Mouse (Mus musculus) lung, postnatal 0 days (tissue): ENCODE results near the gene Sltm. TPM values are rescaled to one million over a fixed set of nuclear protein-coding genes. Genes with fewer than 3 reads are reported as not detected.
"Not testable (repeated sequence)": the region's sequence is repeated elsewhere in the genome, so short reads cannot be mapped to it uniquely, and the experiment has no call there.

ENCODE experiments used
- ATAC-seq: fragments of 200-750 bp; cut with Nextera tagmentation; 2 replicates; pipeline ENCODE4 v1.8.0; 2017; ENCODE audit warnings: moderate library complexity
- DNase-seq: peaks from one replicate; pipeline ENCODE4 v3.0.0-alpha.2; 2016; ENCODE audit warnings: low spot score
- H3K27ac ChIP-seq: fragments of 300-500 bp; sonication (generic); 2 replicates; pipeline ENCODE4 v1.5.1; 2014; ENCODE audit warnings: antibody characterized with exemption, mild to moderate bottlenecking, low read length, mixed read lengths
- H3K27me3 ChIP-seq: fragments of 300-500 bp; sonication (generic); replicated peaks from 2 replicates; pipeline ENCODE4 v1.6.1; 2014; ENCODE audit warnings: low read length, mixed read lengths; ENCODE audit not compliant: insufficient read depth
- H3K36me3 ChIP-seq: fragments of 300-500 bp; sonication (generic); 2 replicates; pipeline ENCODE4 v1.6.1; 2014; ENCODE audit warnings: low read length, mixed read lengths; ENCODE audit not compliant: insufficient read depth
- H3K4me1 ChIP-seq: fragments of 300-500 bp; sonication (generic); 2 replicates; pipeline ENCODE4 v1.6.1; 2014; ENCODE audit warnings: antibody characterized with exemption, low read depth, low read length, mixed read lengths; ENCODE audit not compliant: insufficient read depth
- H3K4me2 ChIP-seq: fragments of 300-500 bp; sonication (generic); replicated peaks from 2 replicates; pipeline ENCODE4 v1.6.1; 2014; ENCODE audit warnings: low read depth, mild to moderate bottlenecking, low read length, moderate library complexity, mixed read lengths
- H3K4me3 ChIP-seq: fragments of 300-500 bp; sonication (generic); 2 replicates; pipeline ENCODE4 v1.5.1; 2014; ENCODE audit warnings: low read depth, low read length
- H3K9ac ChIP-seq: fragments of 300-500 bp; sonication (generic); replicated peaks from 2 replicates; pipeline ENCODE4 v1.6.1; 2014; ENCODE audit warnings: low read depth, mild to moderate bottlenecking
- H3K9me3 ChIP-seq: fragments of 300-500 bp; sonication (generic); 2 replicates; pipeline ENCODE4 v1.6.1; 2016; ENCODE audit warnings: low read length, mixed read lengths
- CTCF ChIP-seq: IDR thresholded peaks from 2 replicates; pipeline ENCODE4 v1.5.1; 2016; ENCODE audit warnings: antibody characterized with exemption, mild to moderate bottlenecking
- EP300 ChIP-seq: IDR thresholded peaks from 2 replicates; pipeline ENCODE4 v1.6.1; 2016; ENCODE audit warnings: antibody characterized with exemption, mild to moderate bottlenecking, control low read depth
- WGBS: fragments of 180-500 bp; shearing (Covaris S2); extraction: QIAGEN DNeasy Blood & Tissue Kit; methylation state at CpG from one replicate; pipeline ENCODE4 v1.1.7; 2014; 5-methylcytosine and 5-hydroxymethylcytosine counted together
- polyA plus RNA-seq: library from polyadenylated mRNA; unstranded; fragments of >200 nt; fragmentation: Nextera tagmentation; extraction: Ambion mirVana; gene quantifications from 2 replicates; pipeline ENCODE4 v1.2.1, GENCODE M21; 2015

The Sltm gene
- polyA plus RNA-seq, 1 experiment from 2014 or later = 28.1 TPM

- Histone ChIP-seq H3K4me1 (no peaks in the 10 kb centered on the region), H3K36me3 (no peaks in the 10 kb centered on the region), H3K4me2 (no peak overlapping the region), H3K27ac (no peak overlapping the region), H3K9ac (no peak overlapping the region), H3K27me3 (no peaks in the 10 kb centered on the region), H3K9me3 (no peaks in the 10 kb centered on the region), H3K4me3 (no peak overlapping the region)
- 77% methylated on average over 7 of the region's 7 CpGs for WGBS
- ATAC-seq (no peak), DNase-seq (no peak)
- TF ChIP-seq EP300 = no peak
- TF ChIP-seq CTCF = no peak
Observed at GRCm38 (mm10) chr9:70524366-70524765, 18.2 kb upstream of the Sltm start.

GRCm38 (mm10) chr9:70533328-70533727 lies 9.2 kb upstream of the Sltm start:
- Histone ChIP-seq H3K9ac (no peak overlapping the region), H3K27me3 (no peaks in the 10 kb centered on the region), H3K36me3 (no peaks in the 10 kb centered on the region), H3K4me3 (no peak overlapping the region), H3K4me2 (no peak overlapping the region), H3K4me1 (no peaks in the 10 kb centered on the region), H3K9me3 (no peaks in the 10 kb centered on the region), H3K27ac (no peak overlapping the region)
- 61% methylated on average over 3 of the region's 3 CpGs for WGBS
- TF ChIP-seq CTCF (no peak), EP300 (no peak)
- ATAC-seq (no peak), DNase-seq (no peak)

GRCm38 (mm10) chr9:70541584-70541983 lies 970 bp upstream of the Sltm start:
- peak overlapping the region; percentile 84; the same call in 1 of the 2 replicates for H3K4me3 ChIP-seq

GRCm38 (mm10) chr9:70543048-70543880 lies 710 bp downstream of the Sltm start:
- DNase-seq (peak; percentile 72), ATAC-seq (peak; percentile 73)
- H3K4me3 ChIP-seq = peak overlapping the region; percentile 84
- peak overlapping the region; percentile 88 for H3K9ac ChIP-seq
- peak overlapping the region; percentile 83 for H3K4me2 ChIP-seq
- H3K9me3 ChIP-seq = no peaks in the 10 kb centered on the region
- H3K36me3 ChIP-seq = no peaks in the 10 kb centered on the region
- TF ChIP-seq CTCF = peak; percentile 33; the same call in 1 of the 2 replicates
- no peak for TF ChIP-seq EP300
- H3K27me3 ChIP-seq = no peaks in the 10 kb centered on the region
- H3K4me1 ChIP-seq = peaks cover 3% of the 10 kb centered on the region; the same call in 1 of the 2 replicates
- under 1% methylated on average over 56 of the region's 64 CpGs for WGBS
- H3K27ac ChIP-seq = peak overlapping the region; percentile 98

More at GRCm38 (mm10) chr9:70541584-70541983, 970 bp upstream of the Sltm start:
- Histone ChIP-seq H3K27ac (no peak overlapping the region), H3K27me3 (no peaks in the 10 kb centered on the region), H3K4me2 (peak overlapping the region; percentile 83), H3K4me1 (peaks cover 3% of the 10 kb centered on the region; the same call in 1 of the 2 replicates), H3K9me3 (no peaks in the 10 kb centered on the region), H3K36me3 (no peaks in the 10 kb centered on the region), H3K9ac (peak overlapping the region; percentile 88; the same call in 1 of the 2 replicates)
- WGBS = 14% methylated on average over 6 of the region's 6 CpGs
- DNase-seq (peak; percentile 18), ATAC-seq (no peak)
- TF ChIP-seq CTCF (no peak), EP300 (no peak)

- TF ChIP-seq CTCF (no peak), EP300 (no peak)
- peak overlapping the region; percentile 84; the same call in 1 of the 2 replicates for H3K4me3 ChIP-seq
- no peaks in the 10 kb centered on the region for H3K27me3 ChIP-seq
- ATAC-seq (no peak), DNase-seq (no peak)
- H3K36me3 ChIP-seq = no peaks in the 10 kb centered on the region
- 32% methylated on average over 5 of the region's 5 CpGs for WGBS
- peaks cover 3% of the 10 kb centered on the region; the same call in 1 of the 2 replicates for H3K4me1 ChIP-seq
- H3K27ac ChIP-seq = no peak overlapping the region
- H3K9ac ChIP-seq = 0 out of 2 replicates have a peak overlapping the region, but pooled peaks have one; percentile 88
- peak overlapping the region; percentile 83 for H3K4me2 ChIP-seq
- H3K9me3 ChIP-seq = no peaks in the 10 kb centered on the region
Observed at GRCm38 (mm10) chr9:70543985-70544384, 1.4 kb downstream of the Sltm start.

GRCm38 (mm10) chr9:70544831-70545230 lies 2.3 kb downstream of the Sltm start:
- Histone ChIP-seq H3K9me3 (no peaks in the 10 kb centered on the region), H3K4me2 (no peak overlapping the region), H3K4me3 (no peak overlapping the region), H3K27ac (no peak overlapping the region), H3K27me3 (no peaks in the 10 kb centered on the region), H3K36me3 (no peaks in the 10 kb centered on the region), H3K9ac (no peak overlapping the region), H3K4me1 (peaks cover 3% of the 10 kb centered on the region; the same call in 1 of the 2 replicates)
- no peak for TF ChIP-seq EP300
- no peak for TF ChIP-seq CTCF
- DNase-seq (no peak), ATAC-seq (no peak)
- 72% methylated on average over 1 of the region's 1 CpGs for WGBS

GRCm38 (mm10) chr9:70546576-70546975 lies 4.0 kb downstream of the Sltm start:
- not testable (repeated sequence) for H3K4me3 ChIP-seq, H3K4me2 ChIP-seq, H3K27ac ChIP-seq, ATAC-seq, DNase-seq, H3K27me3 ChIP-seq, H3K9ac ChIP-seq, H3K4me1 ChIP-seq, H3K9me3 ChIP-seq, H3K36me3 ChIP-seq
- WGBS = 61% methylated on average over 3 of the region's 3 CpGs
